Mouse (Mus musculus) ES-E14 (cell line): Measurements from ENCODE around the gene Igdcc3. TPM values are rescaled to one million over a fixed set of nuclear protein-coding genes. Genes with fewer than 3 reads are reported as not detected.
A peak's percentile ranks its signal among the peaks of the same experiment; 100 is the strongest.

Experiments used
- DNase-seq: peaks from one replicate; pipeline ENCODE4 v3.0.0-alpha.2; 2013; ENCODE audit warnings: low read depth, low spot score
- H3K27ac ChIP-seq: 2 replicates; pipeline ENCODE4 v1.5.1; 2012; ENCODE audit warnings: low read depth, mild to moderate bottlenecking, low read length, moderate library complexity, mixed read lengths; ENCODE audit not compliant: poor library complexity, insufficient read depth, severe bottlenecking
- H3K36me3 ChIP-seq: 2 replicates; pipeline ENCODE4 v1.6.1; 2012; ENCODE audit warnings: mild to moderate bottlenecking, low read length, moderate library complexity, mixed read lengths; ENCODE audit not compliant: control insufficient read depth, poor library complexity, insufficient read depth, severe bottlenecking
- H3K4me1 ChIP-seq, 2 experiments: fragments of 150-350 bp in 1 of 2; sonication (generic) in 1 of 2; 2 replicates each; pipeline ENCODE4 v1.6.1; 2012; ENCODE audit warnings: low read length in 2 of 2, mild to moderate bottlenecking in 1 of 2, mixed read lengths in 1 of 2; ENCODE audit not compliant: control insufficient read depth in 2 of 2, insufficient read depth in 2 of 2, poor library complexity in 1 of 2
- H3K4me3 ChIP-seq, 2 experiments: fragments of 150-350 bp in 1 of 2; sonication (generic) in 1 of 2; 2 replicates each; pipeline ENCODE4 v1.5.1; 2012; ENCODE audit warnings: low read length in 2 of 2, low read depth in 1 of 2, mild to moderate bottlenecking in 1 of 2, mixed read lengths in 1 of 2; ENCODE audit not compliant: insufficient read depth in 1 of 2, poor library complexity in 1 of 2, severe bottlenecking in 1 of 2
- H3K9ac ChIP-seq: 2 replicates; pipeline ENCODE4 v1.6.1; 2012; ENCODE audit warnings: low read depth, mild to moderate bottlenecking, low read length, mixed read lengths; ENCODE audit not compliant: poor library complexity, insufficient read depth, severe bottlenecking
- H3K9me3 ChIP-seq: fragments of 150-350 bp; sonication (generic); 2 replicates; pipeline ENCODE4 v1.6.1; 2012; ENCODE audit warnings: low read depth, mild to moderate bottlenecking, low read length; ENCODE audit not compliant: control insufficient read depth, insufficient read depth
- CHD2 ChIP-seq: IDR thresholded peaks from 2 replicates; pipeline ENCODE4 v1.6.1; 2014; ENCODE audit warnings: mild to moderate bottlenecking, low read depth, low read length, inconsistent platforms
- HCFC1 ChIP-seq: IDR thresholded peaks from 2 replicates; pipeline ENCODE4 v1.6.1; 2012; ENCODE audit warnings: low read length, inconsistent platforms, borderline replicate concordance; ENCODE audit not compliant: insufficient read depth
- MAFK ChIP-seq: IDR thresholded peaks from 2 replicates; pipeline ENCODE4 v1.6.1; 2014; ENCODE audit warnings: mild to moderate bottlenecking, low read depth, low read length, inconsistent platforms; ENCODE audit not compliant: insufficient read depth
- ZC3H11A ChIP-seq: IDR thresholded peaks from 2 replicates; pipeline ENCODE4 v1.6.1; 2012; ENCODE audit warnings: low read depth, mild to moderate bottlenecking, inconsistent platforms, low read length, borderline replicate concordance
- ZNF384 ChIP-seq: IDR thresholded peaks from 2 replicates; pipeline ENCODE4 v1.6.1; 2012; ENCODE audit warnings: low read depth, low read length, inconsistent platforms
- in situ Hi-C, 2 experiments: fragments of 600-800 bp; cut with MboI; formaldehyde crosslinking; loops; one replicate each; pipeline ENCODE4 v1.15.1; 2025; ENCODE audit warnings: low sequenced_read_pairs in 2 of 2, inconsistent platforms in 1 of 2; ENCODE audit not compliant: unreplicated experiment in 2 of 2
- total RNA-seq: library from RNA; depleted of rRNA; stranded (reverse); fragments of 300-350 nt; gene quantifications from 2 replicates; pipeline ENCODE4 v1.2.3, GENCODE M21; 2012; rRNA removed

The Igdcc3 gene
- total RNA-seq, result 6.0 and 6.1 TPM in 2 replicates

- Histone ChIP-seq H3K27ac (no peak within 1 kb of the TSS), H3K4me3 (peak within 1 kb of the TSS; percentile 63 to 93), H3K9ac (peak within 1 kb of the TSS; percentile 83), H3K36me3 (peaks cover 4% of the 10 kb centered on the region; the same call in 1 of the 2 replicates), H3K4me1 (peaks cover 2 to 3% of the 10 kb centered on the region in 2 experiments; a peak in 2 of 4 replicates), H3K9me3 (no peaks in the 10 kb centered on the region)
- in situ Hi-C loops, result no loop called here
- DNase-seq, result no peak
- TF ChIP-seq MAFK (no peak), CHD2 (no peak), ZNF384 (no peak), ZC3H11A (no peak), HCFC1 (no peak)
Measured at GRCm38 (mm10) chr9:65140936-65141305, at the start of gene Igdcc3. Igdcc3 (plus strand) TSS chr9:65141189.

GRCm38 (mm10) chr9:65094237-65094636, 46.8 kb upstream of the Igdcc3 start:
- Histone ChIP-seq H3K36me3 (no peaks in the 10 kb centered on the region), H3K27ac (no peak overlapping the region), H3K9me3 (no peaks in the 10 kb centered on the region), H3K4me3 (no peak overlapping the region), H3K4me1 (peaks cover 2 to 9% of the 10 kb centered on the region in 2 experiments; a peak in 1 of 4 replicates), H3K9ac (no peak overlapping the region; the same call in 1 of the 2 replicates)
- TF ChIP-seq MAFK (no peak), ZC3H11A (no peak)
- DNase-seq, result no peak
- in situ Hi-C loops, result no loop called here

GRCm38 (mm10) chr9:65100991-65101685, 39.9 kb upstream of the Igdcc3 start, which contains the start of gene Igdcc4:
Igdcc4 (plus strand) TSS chr9:65101486.
- no peak for DNase-seq
- peaks cover 9 to 17% of the 10 kb centered on the region in 2 experiments; a peak in 3 of 4 replicates for H3K4me1 ChIP-seq

GRCm38 (mm10) chr9:65101686-65102376, 39.2 kb upstream of the Igdcc3 start:
- H3K27ac ChIP-seq, result peak overlapping the region; percentile 50; the same call in 1 of the 2 replicates
- H3K9ac ChIP-seq, result peak overlapping the region; percentile 42
- H3K36me3 ChIP-seq, result no peaks in the 10 kb centered on the region; the same call in 1 of the 2 replicates
- H3K4me1 ChIP-seq, result peaks cover 12 to 23% of the 10 kb centered on the region in 2 experiments
- no peaks in the 10 kb centered on the region for H3K9me3 ChIP-seq
- H3K4me3 ChIP-seq, result peak overlapping the region; percentile 60 to 65
- DNase-seq, result no peak
- in situ Hi-C loops, result no loop called here
- TF ChIP-seq ZNF384, result no peak
- no peak for TF ChIP-seq CHD2
- no peak for TF ChIP-seq HCFC1
- no peak for TF ChIP-seq ZC3H11A
- no peak for TF ChIP-seq MAFK

More at GRCm38 (mm10) chr9:65100991-65101685, 39.9 kb upstream of the Igdcc3 start, which contains the start of gene Igdcc4:
- Histone ChIP-seq H3K4me3 (peak within 1 kb of the TSS; percentile 63 to 65), H3K36me3 (no peaks in the 10 kb centered on the region), H3K27ac (peak within 1 kb of the TSS; percentile 50; the same call in 1 of the 2 replicates), H3K9ac (peak within 1 kb of the TSS; percentile 69), H3K9me3 (no peaks in the 10 kb centered on the region)
- in situ Hi-C loops, result no loop called here
- TF ChIP-seq ZC3H11A, result no peak
- TF ChIP-seq MAFK, result no peak
- no peak for TF ChIP-seq CHD2
- no peak for TF ChIP-seq ZNF384
- TF ChIP-seq HCFC1, result no peak
